Mouse (Mus musculus) lung, embryonic 14.5 days (tissue): ENCODE data around the gene Slc22a14. TPM values are rescaled to one million over a fixed set of nuclear protein-coding genes. Genes with fewer than 3 reads are reported as not detected.

Experiments
- ATAC-seq: fragments of 200-750 bp; cut with Nextera tagmentation; 2 replicates; pipeline ENCODE4 v1.8.0; 2017; ENCODE audit warnings: mild to moderate bottlenecking, moderate TSS enrichment, moderate library complexity; ENCODE audit not compliant: insufficient read depth
- DNase-seq: peaks from one replicate; pipeline ENCODE4 v3.0.0-alpha.2; 2015
- H3K27ac ChIP-seq: fragments of 300-500 bp; sonication (generic); 2 replicates; pipeline ENCODE4 v1.5.1; 2014; ENCODE audit warnings: low read depth, mild to moderate bottlenecking, moderate library complexity
- H3K27me3 ChIP-seq: fragments of 300-500 bp; sonication (generic); 2 replicates; pipeline ENCODE4 v1.6.1; 2014; ENCODE audit warnings: low read length, control low read depth; ENCODE audit not compliant: insufficient read depth
- H3K36me3 ChIP-seq: fragments of 300-500 bp; sonication (generic); 2 replicates; pipeline ENCODE4 v1.6.1; 2014; ENCODE audit warnings: control low read depth; ENCODE audit not compliant: insufficient read depth
- H3K4me1 ChIP-seq: fragments of 300-500 bp; sonication (generic); 2 replicates; pipeline ENCODE4 v1.6.1; 2014; ENCODE audit warnings: antibody characterized with exemption, control low read depth; ENCODE audit not compliant: insufficient read depth
- H3K4me2 ChIP-seq: fragments of 300-500 bp; sonication (generic); 2 replicates; pipeline ENCODE4 v1.6.1; 2014; ENCODE audit warnings: mild to moderate bottlenecking
- H3K4me3 ChIP-seq: fragments of 300-500 bp; sonication (generic); 2 replicates; pipeline ENCODE4 v1.5.1; 2014; ENCODE audit warnings: low read depth, low read length
- H3K9ac ChIP-seq: fragments of 300-500 bp; sonication (generic); 2 replicates; pipeline ENCODE4 v1.6.1; 2014
- H3K9me3 ChIP-seq: fragments of 300-500 bp; sonication (generic); 2 replicates; pipeline ENCODE4 v1.6.1; 2016; ENCODE audit warnings: low read depth, low read length, control low read depth
- CTCF ChIP-seq: IDR thresholded peaks from 2 replicates; pipeline ENCODE4 v1.5.1; 2016; ENCODE audit warnings: antibody characterized with exemption, low read depth
- WGBS: fragments of 180-500 bp; shearing (Covaris S2); extraction: QIAGEN DNeasy Blood & Tissue Kit; methylation state at CpG from one replicate; pipeline ENCODE4 v1.1.7; 2014; 5-methylcytosine and 5-hydroxymethylcytosine counted together
- polyA plus RNA-seq: library from polyadenylated mRNA; unstranded; fragments of >200 nt; fragmentation: Nextera tagmentation; extraction: Ambion mirVana; gene quantifications from 2 replicates; pipeline ENCODE4 v1.2.1, GENCODE M21; 2014

The Slc22a14 gene
- polyA plus RNA-seq, 1 experiment from 2014 or later, result not detected

GRCm38 (mm10) chr9:119120168-119120560, 245.2 kb downstream of the Slc22a14 start:
- no peak overlapping the region for H3K4me2 ChIP-seq
- H3K9ac ChIP-seq, result no peak overlapping the region
- no peaks in the 10 kb centered on the region for H3K9me3 ChIP-seq
- H3K4me3 ChIP-seq, result no peak overlapping the region
- DNase-seq, result no peak
- H3K36me3 ChIP-seq, result no peaks in the 10 kb centered on the region
- 57% methylated on average over 3 of the region's 3 CpGs for WGBS
- no peak for ATAC-seq
- H3K27ac ChIP-seq, result no peak overlapping the region
- H3K4me1 ChIP-seq, result no peaks in the 10 kb centered on the region
- no peaks in the 10 kb centered on the region for H3K27me3 ChIP-seq
- no peak for TF ChIP-seq CTCF

Other genes with a start within 250 kb of the Slc22a14 start
- gene Acaa1b, start 208.5 kb downstream of the Slc22a14 start, polyA plus RNA-seq, result 0.92 and 0.95 TPM in 2 replicates
- not detected in 2 replicates for gene Gm47289, start 206.4 kb downstream of the Slc22a14 start, polyA plus RNA-seq
- not detected in 2 replicates for gene Slc22a13, start 156.5 kb downstream of the Slc22a14 start, polyA plus RNA-seq
- gene Oxsr1, start 43.1 kb downstream of the Slc22a14 start, polyA plus RNA-seq, result 13.3 and 14.4 TPM in 2 replicates
- 80.4 and 87.1 TPM in 2 replicates for gene Acaa1a, start 25.9 kb downstream of the Slc22a14 start, polyA plus RNA-seq
- 21.8 and 24.5 TPM in 2 replicates for gene Myd88, start 24.1 kb downstream of the Slc22a14 start, polyA plus RNA-seq
- gene Xylb, start 8.2 kb downstream of the Slc22a14 start, polyA plus RNA-seq, result 5.7 and 7.9 TPM in 2 replicates
- 22.7 and 28.2 TPM in 2 replicates for gene Acvr2b, start 36.6 kb upstream of the Slc22a14 start, polyA plus RNA-seq
- gene Exog, start 79.4 kb upstream of the Slc22a14 start, polyA plus RNA-seq, result 32.1 and 33.7 TPM in 2 replicates
- 0.76 and 0.95 TPM in 2 replicates for gene Scn5a, start 213.5 kb upstream of the Slc22a14 start, polyA plus RNA-seq